Mouse (Mus musculus): ENCODE data around the gene Clcn6.

Gene Clcn6

GRCm38 (mm10) chr4:148038600-148039253 lies at the start of gene Clcn6, which contains the start of gene Mthfr:
Clcn6 (minus strand) TSS chr4:148038821.
Mthfr (plus strand) TSS chr4:148039077.
- peak; percentile 100 for DNase-seq (ENCODE audit: low spot score)

GRCm38 (mm10) chr4:148087907-148088527 lies 49.4 kb upstream of the Clcn6 start, which contains the start of gene Agtrap:
Agtrap (minus strand) TSS chr4:148088031.
- DNase-seq (ENCODE audit: low spot score): peak; percentile 96

GRCm38 (mm10) chr4:148087091-148087906 lies 48.7 kb upstream of the Clcn6 start:
- peak; percentile 48 for DNase-seq (ENCODE audit: low spot score)

- no peak for DNase-seq (ENCODE audit: low spot score)
Measured at GRCm38 (mm10) chr4:148085907-148086305, 47.3 kb upstream of the Clcn6 start.

GRCm38 (mm10) chr4:148085131-148085906 lies 46.7 kb upstream of the Clcn6 start:
- peak; percentile 27 for DNase-seq (ENCODE audit: low spot score)

- DNase-seq (ENCODE audit: low spot score): peak; percentile 57
Measured at GRCm38 (mm10) chr4:148084261-148084714, 45.7 kb upstream of the Clcn6 start.

- peak; percentile 68 for DNase-seq (ENCODE audit: low spot score)
Measured at GRCm38 (mm10) chr4:148083176-148083899, 44.7 kb upstream of the Clcn6 start.

- peak; percentile 61 for DNase-seq (ENCODE audit: low spot score)
Measured at GRCm38 (mm10) chr4:148082257-148083044, 43.8 kb upstream of the Clcn6 start.

- DNase-seq (ENCODE audit: low spot score): no peak
Measured at GRCm38 (mm10) chr4:148081201-148081600, 42.6 kb upstream of the Clcn6 start.

GRCm38 (mm10) chr4:148080597-148080973 lies 42.0 kb upstream of the Clcn6 start:
- DNase-seq (ENCODE audit: low spot score): no peak

- no peak for DNase-seq (ENCODE audit: low spot score)
Measured at GRCm38 (mm10) chr4:148079944-148080596, 41.4 kb upstream of the Clcn6 start.

- DNase-seq (ENCODE audit: low spot score): no peak
Measured at GRCm38 (mm10) chr4:148079212-148079611, 40.6 kb upstream of the Clcn6 start.

GRCm38 (mm10) chr4:148075881-148076280 lies 37.3 kb upstream of the Clcn6 start:
- no peak for DNase-seq (ENCODE audit: low spot score)

GRCm38 (mm10) chr4:148075259-148075658 lies 36.6 kb upstream of the Clcn6 start:
- peak; percentile 76 for DNase-seq (ENCODE audit: low spot score)

- DNase-seq (ENCODE audit: low spot score): no peak
Measured at GRCm38 (mm10) chr4:148074521-148075189, 36.0 kb upstream of the Clcn6 start.

- no peak for DNase-seq (ENCODE audit: low spot score)
Measured at GRCm38 (mm10) chr4:148071508-148071907, 32.9 kb upstream of the Clcn6 start.

- DNase-seq (ENCODE audit: low spot score): no peak
Measured at GRCm38 (mm10) chr4:148069602-148070218, 31.1 kb upstream of the Clcn6 start.

- DNase-seq (ENCODE audit: low spot score): no peak
Measured at GRCm38 (mm10) chr4:148067346-148067745, 28.7 kb upstream of the Clcn6 start.

- DNase-seq (ENCODE audit: low spot score): no peak
Measured at GRCm38 (mm10) chr4:148066401-148066744, 27.8 kb upstream of the Clcn6 start.

All from lung, postnatal 25 days (tissue).